Mouse (Mus musculus) heart, embryonic 16.5 days (tissue): Measurements from ENCODE around the gene Prss43. TPM values are rescaled to one million over a fixed set of nuclear protein-coding genes. Genes with fewer than 3 reads are reported as not detected.

Source experiments
- ATAC-seq: fragments of 200-750 bp; cut with Nextera tagmentation; replicated peaks from 2 replicates; pipeline ENCODE4 v1.8.0; 2017; ENCODE audit warnings: moderate number of reproducible peaks; ENCODE audit not compliant: insufficient read depth, low FRiP score; ENCODE audit errors: extremely low read depth
- H3K27ac ChIP-seq: fragments of 300-500 bp; sonication (generic); 2 replicates; pipeline ENCODE4 v1.5.1; 2014; ENCODE audit warnings: mild to moderate bottlenecking, low read length, control low read depth, moderate library complexity
- H3K27me3 ChIP-seq: fragments of 300-500 bp; sonication (generic); 2 replicates; pipeline ENCODE4 v1.6.1; 2014; ENCODE audit warnings: low read length, mixed read lengths; ENCODE audit not compliant: control insufficient read depth, insufficient read depth
- H3K36me3 ChIP-seq: fragments of 300-500 bp; sonication (generic); 2 replicates; pipeline ENCODE4 v1.6.1; 2014; ENCODE audit not compliant: control insufficient read depth, insufficient read depth
- H3K4me1 ChIP-seq: fragments of 300-500 bp; sonication (generic); 2 replicates; pipeline ENCODE4 v1.6.1; 2014; ENCODE audit warnings: low read length, mixed read lengths; ENCODE audit not compliant: control insufficient read depth, insufficient read depth
- H3K4me2 ChIP-seq: fragments of 300-500 bp; sonication (generic); 2 replicates; pipeline ENCODE4 v1.6.1; 2014; ENCODE audit warnings: low read depth, mild to moderate bottlenecking, control low read depth, low read length
- H3K4me3 ChIP-seq: fragments of 300-500 bp; sonication (generic); 2 replicates; pipeline ENCODE4 v1.5.1; 2014; ENCODE audit warnings: mild to moderate bottlenecking, control low read depth, low read length
- H3K9ac ChIP-seq: fragments of 300-500 bp; sonication (generic); 2 replicates; pipeline ENCODE4 v1.6.1; 2014; ENCODE audit warnings: low read length, control low read depth
- H3K9me3 ChIP-seq: fragments of 300-500 bp; sonication (generic); replicated peaks from 2 replicates; pipeline ENCODE4 v1.6.1; 2016; ENCODE audit warnings: low read length; ENCODE audit not compliant: control insufficient read depth
- WGBS: fragments of 180-500 bp; shearing (Covaris S2); extraction: QIAGEN DNeasy Blood & Tissue Kit; methylation state at CpG from one replicate; pipeline ENCODE4 v1.1.7; 2014; 5-methylcytosine and 5-hydroxymethylcytosine counted together
- polyA plus RNA-seq: library from polyadenylated mRNA; unstranded; fragments of >200 nt; fragmentation: Nextera tagmentation; extraction: Ambion mirVana; gene quantifications from 2 replicates; pipeline ENCODE4 v1.2.1, GENCODE M21; 2015

Prss43 gene
- polyA plus RNA-seq, 1 experiment from 2014 or later: not detected

- Histone ChIP-seq H3K4me2 (no peak overlapping the region), H3K9ac (no peak overlapping the region), H3K9me3 (no peaks in the 10 kb centered on the region), H3K36me3 (no peaks in the 10 kb centered on the region), H3K27ac (no peak overlapping the region), H3K27me3 (no peaks in the 10 kb centered on the region), H3K4me1 (no peaks in the 10 kb centered on the region), H3K4me3 (no peak overlapping the region)
- 66% methylated on average over 7 of the region's 7 CpGs for WGBS
- ATAC-seq: no peak
These were observed 658 bp upstream of the Prss43 start for GRCm38 (mm10) chr9:110825832-110826231.

GRCm38 (mm10) chr9:110833021-110833420 lies 6.5 kb downstream of the Prss43 start:
- H3K4me1 ChIP-seq: no peaks in the 10 kb centered on the region
- H3K9ac ChIP-seq: no peak overlapping the region
- no peak overlapping the region for H3K27ac ChIP-seq
- H3K4me2 ChIP-seq: no peak overlapping the region
- WGBS: 63% methylated on average over 5 of the region's 5 CpGs
- no peak for ATAC-seq
- H3K36me3 ChIP-seq: no peaks in the 10 kb centered on the region
- no peak overlapping the region for H3K4me3 ChIP-seq
- H3K9me3 ChIP-seq: no peaks in the 10 kb centered on the region
- no peaks in the 10 kb centered on the region; the same call in 1 of the 2 replicates for H3K27me3 ChIP-seq

- Histone ChIP-seq H3K4me1 (no peaks in the 10 kb centered on the region), H3K9me3 (no peaks in the 10 kb centered on the region), H3K36me3 (no peaks in the 10 kb centered on the region), H3K4me2 (no peak within 1 kb of the TSS), H3K9ac (no peak within 1 kb of the TSS), H3K4me3 (no peak within 1 kb of the TSS), H3K27ac (no peak within 1 kb of the TSS), H3K27me3 (no peaks in the 10 kb centered on the region; the same call in 1 of the 2 replicates)
- ATAC-seq: no peak
- 71% methylated on average over 19 of the region's 19 CpGs for WGBS
These were observed 7.9 kb downstream of the Prss43 start, which contains the start of gene Prss45 for GRCm38 (mm10) chr9:110834411-110834810. Prss45 (plus strand) TSS chr9:110834588.

- Histone ChIP-seq H3K4me3 (no peak overlapping the region), H3K4me1 (no peaks in the 10 kb centered on the region), H3K9ac (no peak overlapping the region), H3K9me3 (no peaks in the 10 kb centered on the region), H3K36me3 (no peaks in the 10 kb centered on the region), H3K4me2 (no peak overlapping the region), H3K27me3 (no peaks in the 10 kb centered on the region; the same call in 1 of the 2 replicates), H3K27ac (no peak overlapping the region)
- ATAC-seq: no peak
- 34% methylated on average over 10 of the region's 10 CpGs for WGBS
These were observed 8.5 kb downstream of the Prss43 start for GRCm38 (mm10) chr9:110834961-110835360.

GRCm38 (mm10) chr9:110836112-110836511 lies 9.6 kb downstream of the Prss43 start:
- Histone ChIP-seq H3K9ac (no peak overlapping the region), H3K4me1 (no peaks in the 10 kb centered on the region), H3K4me2 (no peak overlapping the region), H3K9me3 (no peaks in the 10 kb centered on the region), H3K36me3 (no peaks in the 10 kb centered on the region), H3K27ac (no peak overlapping the region), H3K27me3 (no peaks in the 10 kb centered on the region; the same call in 1 of the 2 replicates), H3K4me3 (no peak overlapping the region)
- no peak for ATAC-seq
- 46% methylated on average over 2 of the region's 2 CpGs for WGBS

GRCm38 (mm10) chr9:110840905-110841304 lies 14.4 kb downstream of the Prss43 start:
- H3K9me3 ChIP-seq: no peaks in the 10 kb centered on the region
- H3K27me3 ChIP-seq: no peaks in the 10 kb centered on the region
- no peak overlapping the region for H3K27ac ChIP-seq
- ATAC-seq: no peak
- H3K36me3 ChIP-seq: no peaks in the 10 kb centered on the region
- WGBS: 78% methylated on average over 6 of the region's 6 CpGs
- no peak overlapping the region for H3K4me2 ChIP-seq
- no peaks in the 10 kb centered on the region for H3K4me1 ChIP-seq
- no peak overlapping the region for H3K4me3 ChIP-seq
- H3K9ac ChIP-seq: no peak overlapping the region

- Histone ChIP-seq H3K4me3 (no peak overlapping the region), H3K36me3 (no peaks in the 10 kb centered on the region), H3K9me3 (no peaks in the 10 kb centered on the region), H3K4me2 (no peak overlapping the region), H3K27ac (no peak overlapping the region), H3K4me1 (no peaks in the 10 kb centered on the region), H3K9ac (no peak overlapping the region), H3K27me3 (no peaks in the 10 kb centered on the region)
- no peak for ATAC-seq
- WGBS: 50% methylated on average over 2 of the region's 2 CpGs
These were observed 14.9 kb downstream of the Prss43 start for GRCm38 (mm10) chr9:110841438-110841837.

- H3K27me3 ChIP-seq: no peaks in the 10 kb centered on the region
- no peak within 1 kb of the TSS for H3K27ac ChIP-seq
- ATAC-seq: no peak
- no peaks in the 10 kb centered on the region for H3K9me3 ChIP-seq
- H3K36me3 ChIP-seq: no peaks in the 10 kb centered on the region
- H3K4me3 ChIP-seq: no peak within 1 kb of the TSS
- no peak within 1 kb of the TSS for H3K4me2 ChIP-seq
- H3K9ac ChIP-seq: no peak within 1 kb of the TSS
- 76% methylated on average over 10 of the region's 10 CpGs for WGBS
- no peaks in the 10 kb centered on the region for H3K4me1 ChIP-seq
These were observed 17.7 kb downstream of the Prss43 start, which contains the start of gene Prss46 for GRCm38 (mm10) chr9:110844206-110844605. Prss46 (plus strand) TSS chr9:110844506.

- 66% methylated on average over 7 of the region's 7 CpGs for WGBS
These were observed 22.7 kb downstream of the Prss43 start for GRCm38 (mm10) chr9:110849162-110849561.

More at GRCm38 (mm10) chr9:110849162-110849561, 22.7 kb downstream of the Prss43 start:
- Histone ChIP-seq H3K27me3 (no peaks in the 10 kb centered on the region), H3K4me2 (no peak overlapping the region), H3K4me3 (no peak overlapping the region), H3K9ac (no peak overlapping the region), H3K36me3 (no peaks in the 10 kb centered on the region), H3K27ac (no peak overlapping the region), H3K4me1 (no peaks in the 10 kb centered on the region), H3K9me3 (no peaks in the 10 kb centered on the region)
- no peak for ATAC-seq
